20 mouse cellular contexts compared by ENCODE assay signal in the genomic region with DNA sequence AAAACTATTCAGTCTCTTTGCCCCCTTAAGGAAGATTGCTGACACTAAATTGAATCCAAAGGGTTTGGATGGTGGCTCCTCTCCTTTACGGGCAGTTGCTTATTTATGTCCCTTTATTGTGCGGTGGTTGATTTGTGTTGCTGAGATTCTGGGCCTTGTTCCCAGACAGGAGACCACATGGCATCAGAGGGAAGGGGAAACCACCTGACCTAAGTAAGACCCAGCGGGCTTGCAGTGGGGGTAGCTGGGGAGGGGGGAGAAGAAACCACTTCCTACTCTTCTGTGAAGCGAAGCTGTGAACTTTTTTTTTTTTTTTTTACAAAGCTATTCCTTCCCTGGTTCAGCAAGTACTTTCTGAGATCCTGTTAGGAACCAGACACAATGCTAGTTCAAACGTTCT.
DNase-seq lines count a peak whose midpoint lies in the region; ATAC-seq lines count a peak whose summit lies in the region.
"Had no signal": no experiment of that assay in that cellular context is flagged by ENCODE, and none has a peak within 500 bp of the region (broad histone marks: within the 10 kb centered on the region; RNA-seq: fewer than 3 reads in every experiment).

No protein-coding gene starts in this region.

- H3K27ac ChIP-seq in kidney, embryonic 16.5 days (ENCODE audit: low read length) = no peak overlapping the region
- H3K27ac ChIP-seq in kidney, embryonic 15.5 days = no peak overlapping the region
- H3K27ac ChIP-seq: embryonic facial prominence, embryonic 12.5 days; forebrain, embryonic 15.5 days; liver, embryonic 14.5 days; midbrain, embryonic 15.5 days had no signal

- 0 out of 2 replicates have a peak, but pooled peaks cover 3% of the 10 kb centered on the region for H3K4me1 ChIP-seq in kidney, embryonic 16.5 days (ENCODE audit: insufficient read depth, low read length)
- H3K4me1 ChIP-seq in kidney, embryonic 15.5 days = no peaks in the 10 kb centered on the region
- H3K4me1 ChIP-seq: embryonic facial prominence, embryonic 12.5 days had no signal

- H3K36me3 ChIP-seq in kidney, embryonic 16.5 days (ENCODE audit: insufficient read depth, low read length) = no peaks in the 10 kb centered on the region
- no peaks in the 10 kb centered on the region for H3K36me3 ChIP-seq in kidney, embryonic 15.5 days
- H3K36me3 ChIP-seq: embryonic facial prominence, embryonic 12.5 days; forebrain, embryonic 15.5 days; midbrain, embryonic 15.5 days had no signal

- H3K27me3 ChIP-seq in kidney, embryonic 16.5 days (ENCODE audit: insufficient read depth, low read length) = no peaks in the 10 kb centered on the region
- H3K27me3 ChIP-seq in kidney, embryonic 15.5 days = no peaks in the 10 kb centered on the region
- H3K27me3 ChIP-seq: embryonic facial prominence, embryonic 12.5 days; forebrain, embryonic 15.5 days; midbrain, embryonic 15.5 days had no signal

- no peak overlapping the region for H3K9ac ChIP-seq in kidney, embryonic 16.5 days (replicated peaks; ENCODE audit: low read length)
- no peak overlapping the region for H3K9ac ChIP-seq in kidney, embryonic 15.5 days
- H3K9ac ChIP-seq: embryonic facial prominence, embryonic 12.5 days; forebrain, embryonic 15.5 days; liver, embryonic 14.5 days; midbrain, embryonic 15.5 days had no signal

- ATAC-seq in kidney, embryonic 16.5 days (ENCODE audit: low FRiP score, low TSS enrichment) = peak; percentile 54; the same call in 1 of the 2 replicates
- ATAC-seq in kidney, embryonic 15.5 days (replicated peaks; ENCODE audit: low FRiP score) = no peak
- 0 out of 2 replicates have a peak, but pooled peaks have one; percentile 30 for ATAC-seq in granulocyte monocyte progenitor cell, adult 5-6 weeks (replicated peaks; ENCODE audit: poor library complexity, severe bottlenecking)
- ATAC-seq: forebrain, embryonic 15.5 days; inflammation-experienced regulatory T-cells, adult 6 months; midbrain, embryonic 15.5 days had no signal

- H3K4me2 ChIP-seq in kidney, embryonic 16.5 days (replicated peaks; ENCODE audit: low read depth, low read length) = no peak overlapping the region
- no peak overlapping the region for H3K4me2 ChIP-seq in kidney, embryonic 15.5 days
- H3K4me2 ChIP-seq: embryonic facial prominence, embryonic 12.5 days; forebrain, embryonic 15.5 days; midbrain, embryonic 15.5 days had no signal

- peak; percentile 41 to 55 for DNase-seq in cerebellum, postnatal 14 days
- no peak for DNase-seq in cerebellum, postnatal 36 days
- DNase-seq in 416B (ENCODE audit: low read depth) = peak; percentile 9
- DNase-seq in spleen, postnatal 14 days (ENCODE audit: low spot score in 2 of 2) = no peak
- no peak for DNase-seq in lung, postnatal 4 days
- DNase-seq: adrenal gland, postnatal 36 days; cerebellum, adult 18-20 months; heart, adult 18-20 months; heart, postnatal 4 days; kidney, adult 2 months; right cerebral cortex, adult 18-20 months had no signal

- H3K9me3 ChIP-seq in kidney, embryonic 16.5 days (ENCODE audit: low read length) = no peaks in the 10 kb centered on the region
- H3K9me3 ChIP-seq in kidney, embryonic 15.5 days (replicated peaks) = no peaks in the 10 kb centered on the region
- H3K9me3 ChIP-seq: embryonic facial prominence, embryonic 12.5 days; forebrain, embryonic 15.5 days; midbrain, embryonic 15.5 days had no signal

- H3K4me3 ChIP-seq in kidney, embryonic 16.5 days (ENCODE audit: low read length) = no peak overlapping the region
- H3K4me3 ChIP-seq in kidney, embryonic 15.5 days (replicated peaks) = no peak overlapping the region
- H3K4me3 ChIP-seq: embryonic facial prominence, embryonic 12.5 days; erythroblast, embryonic 14.5 days; forebrain, embryonic 15.5 days; midbrain, embryonic 15.5 days had no signal

- 9% methylated on average over 5 of the region's 5 CpGs for WGBS in kidney, embryonic 16.5 days
- WGBS in kidney, embryonic 15.5 days = 9% methylated on average over 5 of the region's 5 CpGs

Comparison
In these comparisons a context has a peak if more than half of its experiments do, and no peak if none do; other contexts are left out.
1. DNase-seq: peak in cerebellum, postnatal 14 days (2 of 2) and 416B (single experiment); none in cerebellum, postnatal 36 days (0 of 2), spleen, postnatal 14 days (0 of 2) and lung, postnatal 4 days (0 of 2).